Mouse (Mus musculus) cerebellum, postnatal 36 days (tissue): ENCODE results near the gene Efl1.
"Not testable (repeated sequence)": the region's sequence is repeated elsewhere in the genome, so short reads cannot be mapped to it uniquely, and the experiment has no call there.

Experiments
- DNase-seq, 2 experiments: peaks; one replicate each; pipeline ENCODE4 v3.0.0; 2021 to 2022; ENCODE audit warnings: mixed read lengths in 2 of 2

Efl1 gene

DNA sequence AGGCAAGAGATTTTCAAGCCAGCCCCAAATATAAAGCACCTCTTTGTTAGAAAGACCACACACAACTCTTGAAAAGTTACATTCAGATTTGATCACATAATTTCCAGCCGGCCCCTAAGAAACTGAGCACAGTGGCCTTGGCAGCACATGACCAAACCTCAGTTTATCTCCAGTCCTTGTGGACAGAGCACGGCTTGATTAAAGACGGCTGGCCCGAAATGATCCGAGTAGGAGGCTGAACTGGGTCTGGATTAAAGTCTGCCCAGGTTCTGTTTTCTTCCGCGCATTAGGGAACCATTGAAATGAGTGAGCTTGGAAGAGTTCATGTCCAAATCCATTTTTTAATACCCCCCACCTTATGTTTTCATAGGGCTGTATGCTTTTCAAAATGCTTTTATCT, 72.1 kb downstream of the Efl1 start:
- no peak for DNase-seq

GRCm38 (mm10) chr7:82720906-82721305, 72.5 kb downstream of the Efl1 start:
- no peak for DNase-seq

DNA sequence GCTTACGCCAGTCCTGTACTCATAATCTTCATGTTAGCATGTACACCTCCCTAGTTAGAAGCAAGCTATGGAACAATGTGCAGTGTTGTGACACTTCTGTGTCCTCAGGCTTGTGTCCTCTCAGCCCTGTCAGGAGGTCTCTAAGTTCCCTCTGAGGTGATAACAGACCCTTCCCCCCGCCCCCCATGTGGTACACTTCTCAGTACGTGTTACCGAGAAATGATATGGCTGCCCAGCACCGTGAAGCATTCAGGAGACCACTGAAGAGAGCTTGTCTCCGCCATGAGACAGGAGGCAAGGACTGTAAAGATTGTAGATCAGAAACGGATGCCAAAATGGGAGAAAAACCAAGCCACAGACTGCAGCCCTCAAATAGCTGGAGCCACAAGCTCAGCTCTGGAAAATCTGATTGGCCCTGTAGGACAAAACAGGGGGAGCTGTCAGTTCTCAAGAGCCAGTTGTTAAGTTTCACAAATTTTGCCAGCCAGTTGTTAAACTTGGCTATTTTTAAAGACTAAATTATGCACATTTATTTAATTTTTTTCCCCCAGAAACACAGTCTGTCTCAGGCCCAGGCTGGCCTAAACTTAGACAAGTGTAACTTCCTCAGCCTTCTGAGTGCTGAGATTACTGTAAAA, 74.2 kb downstream of the Efl1 start:
- DNase-seq: no peak

GRCm38 (mm10) chr7:82723151-82723871, 74.9 kb downstream of the Efl1 start:
- DNase-seq: no peak

GRCm38 (mm10) chr7:82724491-82724890, 76.1 kb downstream of the Efl1 start:
- DNase-seq: no peak

- DNase-seq: no peak
Observed at GRCm38 (mm10) chr7:82725006-82725636, 76.7 kb downstream of the Efl1 start.

- DNase-seq: no peak
Observed at GRCm38 (mm10) chr7:82725741-82726450, 77.5 kb downstream of the Efl1 start.

GRCm38 (mm10) chr7:82727066-82727465, 78.7 kb downstream of the Efl1 start:
- DNase-seq: no peak

DNA sequence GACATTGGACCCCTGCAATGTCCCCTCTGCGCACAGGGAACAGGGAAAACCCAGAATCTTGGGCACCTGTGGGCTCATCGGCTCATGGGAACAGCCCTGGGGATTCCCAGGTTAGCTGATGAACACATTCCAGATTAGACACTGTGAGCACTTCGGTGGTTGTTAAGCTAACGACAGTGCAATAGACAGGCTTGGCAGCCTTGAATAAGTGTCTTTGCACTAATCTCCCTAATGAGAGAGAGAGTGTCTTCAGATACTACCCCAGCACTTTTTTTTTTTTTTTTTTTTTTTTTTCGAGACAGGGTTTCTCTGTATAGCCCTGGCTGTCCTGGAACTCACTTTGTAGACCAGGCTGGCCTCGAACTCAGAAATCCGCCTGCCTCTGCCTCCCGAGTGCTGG, 80.6 kb downstream of the Efl1 start:
- DNase-seq: not testable (repeated sequence)

- no peak for DNase-seq
Observed at GRCm38 (mm10) chr7:82733118-82733517, 84.7 kb downstream of the Efl1 start.

- DNase-seq: no peak
Observed at GRCm38 (mm10) chr7:82733995-82734394, 85.6 kb downstream of the Efl1 start.

GRCm38 (mm10) chr7:82734748-82735600, 86.6 kb downstream of the Efl1 start:
- no peak for DNase-seq

DNA sequence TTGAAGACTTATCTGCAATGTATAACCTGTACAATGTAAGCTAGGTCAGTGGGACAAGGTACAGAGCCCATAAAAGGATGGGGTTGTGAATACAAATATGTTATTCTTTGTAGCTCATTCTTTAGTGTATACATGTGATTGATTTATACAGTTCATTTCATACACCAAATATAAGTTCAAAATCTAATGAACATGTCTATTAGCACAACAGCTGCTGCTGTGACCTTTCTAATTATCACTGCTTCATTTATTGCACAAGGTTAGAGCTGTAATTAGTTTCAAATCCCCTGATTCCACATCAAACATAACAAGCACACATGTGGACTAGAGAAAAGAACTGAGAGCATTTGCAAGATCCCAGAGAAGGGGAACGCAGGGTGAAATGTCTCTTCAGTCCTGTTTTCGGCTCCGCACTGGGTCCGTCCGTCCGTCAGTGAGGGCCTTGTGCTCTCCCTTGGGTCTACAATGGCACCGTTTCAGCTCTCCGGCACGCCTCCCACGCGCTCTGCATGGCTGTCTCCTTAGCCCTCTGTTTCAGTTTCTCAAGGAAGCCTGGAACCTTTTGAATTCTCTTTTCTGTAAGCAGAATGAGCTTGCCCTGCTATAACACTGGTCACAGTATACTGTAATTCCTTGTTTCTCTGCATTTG, 94.8 kb downstream of the Efl1 start:
- no peak for DNase-seq

- no peak for DNase-seq
Observed at GRCm38 (mm10) chr7:82744167-82744715, 95.8 kb downstream of the Efl1 start.

- no peak for DNase-seq
Observed at GRCm38 (mm10) chr7:82748812-82749211, 100.4 kb downstream of the Efl1 start.

- no peak for DNase-seq
Observed at GRCm38 (mm10) chr7:82749239-82749638, 100.8 kb downstream of the Efl1 start.

GRCm38 (mm10) chr7:82752171-82753085, 104.0 kb downstream of the Efl1 start:
- DNase-seq: no peak

- DNase-seq: no peak
Observed at GRCm38 (mm10) chr7:82755602-82756155, 107.3 kb downstream of the Efl1 start.

DNA sequence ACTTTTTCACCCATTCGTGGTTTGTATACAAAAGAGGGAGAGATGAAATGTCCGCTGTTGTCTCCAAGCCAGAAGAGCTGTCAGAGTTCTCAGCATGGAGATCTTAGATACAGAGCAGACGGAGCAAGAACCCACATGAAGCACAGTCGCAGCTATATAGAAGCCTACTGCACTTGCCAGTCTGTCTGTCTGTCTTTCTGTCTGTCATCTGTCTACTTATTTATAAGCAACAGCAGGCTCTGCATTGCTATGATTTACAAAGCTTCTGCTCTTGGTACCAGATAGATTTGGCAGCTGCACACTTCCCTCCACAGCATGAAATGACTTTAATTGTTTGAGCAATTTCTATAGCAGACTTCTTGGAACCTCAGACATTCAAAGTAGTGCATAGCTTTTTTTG, 110.1 kb downstream of the Efl1 start:
- DNase-seq: no peak

GRCm38 (mm10) chr7:82759091-82759490, 110.7 kb downstream of the Efl1 start:
- DNase-seq: no peak
